Mouse (Mus musculus) splenic B cell, adult 2 months (primary cell): Measurements from ENCODE around the gene Wwox.

Source experiments
- DNase-seq: peaks from one replicate; pipeline ENCODE4 v3.0.0-alpha.2; 2011; ENCODE audit warnings: low read depth, low spot score
- H3K27me3 ChIP-seq: 2 replicates; pipeline ENCODE4 v1.6.1; 2012; ENCODE audit warnings: mild to moderate bottlenecking, low read length, moderate library complexity, mixed read lengths; ENCODE audit not compliant: control insufficient read depth, poor library complexity, insufficient read depth, severe bottlenecking
- H3K36me3 ChIP-seq: 2 replicates; pipeline ENCODE4 v1.6.1; 2012; ENCODE audit warnings: mild to moderate bottlenecking, low read length, moderate library complexity, mixed read lengths; ENCODE audit not compliant: control insufficient read depth, poor library complexity, insufficient read depth, severe bottlenecking

The Wwox gene

DNA sequence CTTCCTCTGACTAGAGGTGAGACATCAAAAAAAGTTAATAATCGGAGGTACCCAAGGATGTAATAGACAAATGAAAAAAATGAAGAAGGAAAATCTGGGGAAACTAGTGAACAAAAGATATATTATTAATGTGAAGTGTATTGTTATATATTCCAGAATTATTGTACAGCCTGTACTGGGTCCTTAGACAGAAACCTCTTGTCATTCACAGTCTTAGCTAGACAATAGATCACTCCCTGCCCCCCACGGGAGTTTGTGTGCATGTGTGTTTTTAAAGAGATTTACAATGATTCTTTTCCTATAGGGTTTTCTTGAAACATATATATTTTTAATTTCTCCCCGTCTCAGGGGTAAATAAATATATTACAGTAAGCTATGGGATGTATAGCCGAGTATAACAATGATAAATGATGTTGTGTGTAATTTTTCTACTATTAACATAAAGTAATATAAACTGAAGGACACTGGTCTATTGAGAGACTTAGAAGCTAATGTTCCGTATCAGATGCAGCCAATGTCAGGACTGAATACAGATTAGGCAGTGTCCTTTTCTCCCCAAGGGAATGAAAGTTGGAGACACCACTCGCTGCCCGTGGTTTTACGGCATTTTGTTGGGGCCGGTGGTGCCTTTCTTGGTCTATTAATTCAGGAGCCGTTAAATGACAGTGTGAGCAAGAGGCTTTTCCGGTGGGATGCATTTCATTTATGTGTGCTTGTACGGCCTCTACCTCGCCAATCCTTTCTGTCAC, 551.6 kb downstream of the Wwox start:
- DNase-seq: no peak
- no peaks in the 10 kb centered on the region for H3K36me3 ChIP-seq
- H3K27me3 ChIP-seq: no peaks in the 10 kb centered on the region

DNA sequence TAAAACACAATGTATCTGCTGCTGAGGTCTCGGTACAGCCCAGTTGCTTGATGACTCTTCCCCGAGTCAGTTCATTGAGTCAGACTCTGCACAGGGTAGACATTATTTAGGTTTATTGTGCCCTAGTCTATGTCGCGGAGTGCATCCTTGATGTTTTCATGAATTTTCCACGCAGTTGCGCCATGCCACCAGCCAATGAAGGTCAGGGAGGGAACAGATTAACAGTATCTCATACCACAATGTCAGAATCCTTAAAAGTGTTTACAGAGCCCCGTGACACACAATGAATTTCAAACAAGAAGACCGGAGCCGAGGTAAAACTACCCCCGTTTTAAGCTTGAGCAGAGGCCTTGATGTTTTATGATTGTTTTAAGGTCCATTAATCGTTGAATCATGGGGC, 561.3 kb downstream of the Wwox start:
- H3K27me3 ChIP-seq: no peaks in the 10 kb centered on the region
- DNase-seq: no peak
- no peaks in the 10 kb centered on the region for H3K36me3 ChIP-seq

DNA sequence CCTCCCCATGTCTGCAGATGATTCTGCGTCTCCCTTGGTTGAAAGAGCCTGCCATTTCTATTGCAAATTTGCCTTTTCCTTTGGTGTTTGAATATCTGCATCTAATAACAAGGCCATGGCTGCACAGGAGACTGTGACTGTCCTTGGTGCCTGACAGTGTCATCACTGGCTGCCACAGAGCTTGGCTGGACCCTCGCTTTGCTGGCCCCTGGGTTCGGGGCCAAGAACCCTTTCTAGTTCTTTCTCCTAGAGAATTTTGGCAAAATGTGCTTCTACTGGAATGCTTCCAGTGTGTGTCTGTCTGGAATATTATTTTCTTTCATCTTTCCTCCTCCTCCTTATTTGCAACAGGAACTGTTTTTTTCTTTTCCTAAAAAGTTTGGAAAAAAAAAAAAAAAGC, 565.6 kb downstream of the Wwox start:
- no peaks in the 10 kb centered on the region for H3K36me3 ChIP-seq
- no peak for DNase-seq

DNA sequence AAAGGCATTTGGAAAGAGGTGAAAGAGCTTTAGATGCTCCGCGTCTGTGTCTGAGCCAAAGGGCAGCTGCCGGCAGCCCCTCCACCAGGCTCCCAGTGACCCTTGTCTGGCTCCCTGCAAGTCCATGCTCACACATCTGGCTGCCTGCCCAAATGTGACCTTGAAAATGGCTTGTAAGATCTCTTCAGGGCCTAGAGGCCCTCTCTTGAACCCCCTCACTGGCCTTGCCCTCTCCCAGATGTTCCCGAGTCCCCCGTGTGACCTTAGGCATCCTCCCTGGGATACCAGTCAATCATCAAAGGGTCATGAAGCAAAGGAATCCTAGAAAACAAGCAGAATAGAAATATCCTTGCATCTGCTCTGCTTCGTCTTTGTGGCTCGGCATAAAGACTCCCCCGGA, 567.1 kb downstream of the Wwox start:
- no peaks in the 10 kb centered on the region for H3K27me3 ChIP-seq
- DNase-seq: no peak

More for the DNA sequence above, 565.6 kb downstream of the Wwox start:
- H3K27me3 ChIP-seq: no peaks in the 10 kb centered on the region

DNA sequence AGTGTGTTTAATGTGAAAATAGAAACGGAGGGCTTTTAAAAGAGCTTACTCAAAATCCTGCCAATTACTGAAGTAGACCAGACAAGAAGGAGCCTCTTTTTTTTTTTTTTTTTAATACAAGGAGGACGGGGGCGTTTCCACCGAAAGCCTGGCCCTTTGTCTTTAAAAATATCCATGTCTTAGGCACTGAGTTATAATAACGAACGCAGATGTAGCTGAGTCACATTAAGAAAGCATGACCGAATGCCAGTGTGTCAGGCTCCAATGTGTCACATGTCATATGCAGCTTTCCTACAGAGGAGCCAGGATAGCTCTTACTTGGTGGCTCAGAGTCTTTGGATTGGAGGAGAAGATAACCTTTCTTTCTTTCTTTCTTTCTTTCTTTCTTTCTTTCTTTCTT, 567.8 kb downstream of the Wwox start:
- Histone ChIP-seq H3K36me3 (no peaks in the 10 kb centered on the region), H3K27me3 (no peaks in the 10 kb centered on the region)
- DNase-seq: no peak

More for the DNA sequence above, 567.1 kb downstream of the Wwox start:
- no peaks in the 10 kb centered on the region for H3K36me3 ChIP-seq

DNA sequence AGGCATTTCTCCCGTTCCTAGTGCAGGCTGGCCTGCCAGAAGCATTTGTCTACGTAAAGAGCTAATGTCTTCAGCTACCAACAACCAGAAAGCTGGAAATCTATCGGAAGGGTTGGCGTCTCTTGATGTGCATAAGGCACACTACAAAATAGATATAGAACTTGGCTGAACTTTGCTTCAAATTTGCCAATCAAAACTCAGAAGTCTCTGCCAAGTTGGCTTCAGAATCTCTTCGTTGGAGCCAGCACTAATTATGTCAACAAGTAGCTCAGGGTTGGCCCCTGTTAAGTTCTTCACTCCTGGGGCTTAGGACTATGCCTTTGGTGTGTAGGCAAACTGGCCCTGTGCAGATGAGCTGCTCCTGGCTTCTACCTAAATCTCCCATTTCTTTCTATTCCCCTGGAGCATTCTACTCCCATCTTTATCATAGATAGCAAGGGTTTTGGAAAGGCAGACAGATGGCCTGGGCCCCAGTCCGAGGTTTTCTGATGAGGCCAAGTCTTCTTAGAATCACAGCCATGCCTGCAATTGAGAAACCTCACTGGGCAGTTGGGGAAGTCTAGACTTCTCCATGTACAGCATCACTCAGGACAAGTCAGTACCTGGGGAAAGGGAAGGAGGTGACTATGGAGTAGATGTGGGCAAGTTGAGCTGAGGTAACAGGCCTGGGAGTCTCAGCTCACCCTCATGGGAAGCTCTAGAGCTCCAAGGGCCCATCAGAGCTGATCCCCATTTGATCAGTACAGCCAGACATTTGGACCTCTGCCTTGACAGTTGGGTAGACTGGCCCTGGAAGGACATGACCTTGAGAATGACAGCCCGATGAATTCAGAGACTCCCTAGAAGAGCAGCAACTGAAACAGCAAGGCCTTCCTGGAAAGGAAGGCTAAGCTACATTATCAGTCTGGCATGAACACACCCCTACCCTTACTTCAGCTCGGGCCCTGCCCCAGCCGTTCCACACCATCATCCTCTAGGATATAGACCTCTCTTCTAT, 569.5 kb downstream of the Wwox start:
- no peaks in the 10 kb centered on the region for H3K27me3 ChIP-seq
- H3K36me3 ChIP-seq: no peaks in the 10 kb centered on the region
- no peak for DNase-seq

DNA sequence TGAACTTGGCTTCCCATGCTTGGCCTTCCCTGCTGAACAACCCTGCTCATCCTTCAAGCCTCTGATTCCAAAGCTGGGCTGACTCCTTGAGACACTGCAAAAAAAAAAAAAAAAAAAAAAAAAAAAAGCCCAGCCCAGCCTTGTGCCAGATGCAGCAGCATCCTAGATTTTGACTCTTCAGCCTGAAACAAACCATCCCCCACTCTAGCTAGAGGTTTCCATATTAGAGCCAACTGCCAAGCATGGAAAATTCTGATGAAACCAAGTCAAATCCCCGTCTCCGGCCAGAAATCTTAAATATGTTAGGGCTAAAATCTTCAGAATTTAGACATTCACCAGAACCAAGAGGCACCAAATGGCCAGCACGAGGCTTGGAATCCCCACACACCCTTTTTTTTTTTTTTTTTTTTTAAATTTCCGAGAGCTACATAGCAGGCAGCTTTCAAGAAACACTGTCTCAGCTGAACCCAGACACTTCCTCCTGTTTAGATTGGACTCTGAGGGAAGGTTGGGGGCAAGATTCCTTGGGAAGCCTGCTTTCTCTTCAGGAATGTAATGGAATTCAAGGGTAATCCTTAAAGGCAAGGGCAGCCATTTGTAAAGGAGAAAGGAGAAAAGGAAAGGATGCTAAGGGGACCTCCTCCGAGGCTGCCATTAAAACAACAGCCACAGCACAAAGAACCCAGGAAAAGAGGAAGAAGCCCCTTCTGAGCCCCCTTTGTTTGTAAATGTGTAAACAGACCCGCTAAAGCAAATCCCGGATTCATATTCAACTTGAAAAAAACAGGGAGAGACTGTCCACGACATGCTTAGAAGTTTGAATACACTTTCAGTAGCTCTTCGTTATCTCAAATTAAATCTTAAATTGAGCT, 570.7 kb downstream of the Wwox start:
- DNase-seq: no peak
- Histone ChIP-seq H3K36me3 (no peaks in the 10 kb centered on the region), H3K27me3 (no peaks in the 10 kb centered on the region)

DNA sequence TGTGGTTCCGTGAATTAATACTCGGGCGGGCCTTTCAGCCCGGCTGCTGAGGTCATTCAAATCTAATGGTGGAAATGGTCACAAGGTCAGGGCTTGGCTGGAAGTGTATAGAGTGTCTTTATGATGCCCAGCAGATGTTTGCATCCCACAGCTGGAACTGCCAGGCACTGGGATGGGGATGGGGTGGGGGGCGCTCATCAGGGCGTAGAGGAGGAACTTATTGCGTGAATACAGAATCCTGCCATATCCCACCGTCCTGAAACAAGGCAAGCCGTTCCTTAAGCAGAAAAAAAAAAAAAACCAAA, 571.3 kb downstream of the Wwox start:
- DNase-seq: no peak
- H3K36me3 ChIP-seq: no peaks in the 10 kb centered on the region
- H3K27me3 ChIP-seq: no peaks in the 10 kb centered on the region

DNA sequence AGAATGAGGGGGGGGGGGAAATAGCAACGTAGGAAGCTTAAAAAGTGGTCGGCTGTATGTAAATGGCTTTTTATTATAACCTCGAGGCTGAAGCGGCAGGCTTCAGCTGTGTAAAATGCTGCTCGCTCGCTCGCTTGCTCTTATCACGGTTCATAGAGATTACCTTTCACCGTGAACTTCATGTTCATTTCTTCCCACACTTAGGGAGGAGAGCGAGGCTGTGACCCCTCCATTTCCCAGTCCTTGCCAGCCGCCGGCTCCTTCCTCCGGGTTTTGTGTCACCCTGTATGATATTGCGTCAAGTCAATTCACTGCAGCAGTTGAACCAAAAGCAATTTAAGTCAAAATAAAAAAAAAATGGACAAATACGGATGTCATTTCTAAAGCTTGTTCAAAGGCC, 580.2 kb downstream of the Wwox start:
- no peak for DNase-seq
- Histone ChIP-seq H3K27me3 (no peaks in the 10 kb centered on the region), H3K36me3 (no peaks in the 10 kb centered on the region)

DNA sequence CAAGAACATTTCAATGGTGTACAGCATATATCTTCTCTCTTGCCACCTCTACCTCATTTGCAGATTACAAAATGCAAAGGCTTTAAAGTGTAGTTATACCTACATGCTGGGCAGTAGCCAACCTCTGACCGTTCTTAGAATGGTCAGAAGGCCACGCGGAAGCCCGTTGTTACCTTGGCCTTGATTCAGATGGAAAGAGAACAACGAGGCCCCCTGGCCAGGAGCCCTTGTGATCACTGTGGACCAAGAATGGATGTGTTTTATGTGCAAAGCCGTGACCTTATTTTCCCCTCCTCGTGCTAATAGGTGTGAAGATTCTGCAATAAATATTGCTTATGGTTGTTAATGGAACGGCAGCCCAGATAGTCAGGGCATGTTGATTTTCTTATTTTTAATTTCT, 582.3 kb downstream of the Wwox start:
- H3K27me3 ChIP-seq: no peaks in the 10 kb centered on the region
- no peak for DNase-seq
- H3K36me3 ChIP-seq: no peaks in the 10 kb centered on the region

DNA sequence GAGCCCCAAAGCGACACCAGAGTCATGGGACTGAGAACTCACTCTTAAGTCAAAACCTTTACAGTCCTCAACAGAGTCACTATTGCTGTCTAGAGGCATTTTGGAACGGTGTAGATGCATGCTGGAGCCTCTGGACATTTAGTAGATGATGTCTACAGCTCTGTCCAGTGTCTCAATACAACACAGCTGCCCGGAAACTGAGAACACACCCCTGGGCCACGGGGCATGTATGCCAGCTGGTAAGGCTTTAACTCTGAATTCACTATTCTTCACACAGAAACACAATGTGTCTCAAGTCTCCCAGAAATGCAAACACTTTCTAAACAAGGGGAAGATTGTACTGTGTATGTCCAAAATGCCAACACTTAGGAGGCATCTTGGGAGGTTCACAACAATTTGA, 584.6 kb downstream of the Wwox start:
- H3K27me3 ChIP-seq: no peaks in the 10 kb centered on the region
- no peaks in the 10 kb centered on the region for H3K36me3 ChIP-seq
- no peak for DNase-seq

DNA sequence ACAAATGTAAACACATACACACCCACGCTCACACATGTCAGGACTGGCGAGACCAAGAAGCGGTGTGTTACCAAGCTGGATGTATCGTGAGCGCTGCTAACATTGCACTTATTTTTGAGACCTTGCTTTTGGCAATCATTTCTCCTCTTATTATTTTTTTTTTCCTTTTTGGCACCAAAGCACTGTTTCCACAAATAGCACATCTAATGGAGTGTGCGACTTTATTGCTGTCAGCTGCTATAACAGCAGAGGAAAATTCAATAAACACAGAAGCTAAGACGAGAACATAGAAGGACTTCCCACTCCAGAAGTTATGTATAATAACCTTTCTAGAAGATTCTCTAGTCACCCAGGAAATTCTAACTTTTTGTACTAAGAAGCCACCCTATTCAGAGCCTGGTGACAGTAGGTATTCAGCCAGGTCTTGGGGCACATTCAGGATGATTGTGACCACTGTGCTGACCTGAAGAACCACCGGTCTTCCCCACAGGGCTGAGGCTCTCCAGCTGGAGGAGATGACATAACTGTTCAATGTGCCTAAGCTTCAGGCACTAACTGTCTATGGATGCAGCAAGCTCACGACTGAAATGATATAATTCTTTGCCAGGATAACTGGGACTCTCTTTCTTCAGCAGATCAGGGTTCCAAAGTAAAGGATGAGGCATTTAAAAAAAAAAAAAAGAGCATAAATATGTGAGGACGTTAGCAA, 586.1 kb downstream of the Wwox start:
- Histone ChIP-seq H3K36me3 (no peaks in the 10 kb centered on the region), H3K27me3 (no peaks in the 10 kb centered on the region)
- DNase-seq: no peak

DNA sequence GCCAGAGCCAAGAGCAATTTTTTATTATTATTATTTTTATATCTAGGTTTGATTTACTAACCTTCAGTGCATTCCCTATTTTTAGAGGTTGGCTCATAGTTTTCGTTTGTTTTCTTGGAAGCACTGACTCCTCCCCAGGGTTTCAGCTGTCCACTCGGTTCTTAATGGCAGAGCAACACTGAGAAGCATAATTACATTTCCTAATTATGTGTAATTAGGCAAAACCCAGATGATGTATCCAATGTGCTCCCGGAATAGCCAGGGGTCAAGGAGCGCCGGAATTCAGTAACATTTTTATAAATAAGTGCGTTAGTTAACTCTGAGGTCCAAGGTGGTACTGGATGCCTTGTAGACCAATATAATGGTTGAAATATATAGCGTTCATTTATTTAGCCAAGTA, 586.7 kb downstream of the Wwox start:
- Histone ChIP-seq H3K27me3 (no peaks in the 10 kb centered on the region), H3K36me3 (no peaks in the 10 kb centered on the region)
- no peak for DNase-seq

DNA sequence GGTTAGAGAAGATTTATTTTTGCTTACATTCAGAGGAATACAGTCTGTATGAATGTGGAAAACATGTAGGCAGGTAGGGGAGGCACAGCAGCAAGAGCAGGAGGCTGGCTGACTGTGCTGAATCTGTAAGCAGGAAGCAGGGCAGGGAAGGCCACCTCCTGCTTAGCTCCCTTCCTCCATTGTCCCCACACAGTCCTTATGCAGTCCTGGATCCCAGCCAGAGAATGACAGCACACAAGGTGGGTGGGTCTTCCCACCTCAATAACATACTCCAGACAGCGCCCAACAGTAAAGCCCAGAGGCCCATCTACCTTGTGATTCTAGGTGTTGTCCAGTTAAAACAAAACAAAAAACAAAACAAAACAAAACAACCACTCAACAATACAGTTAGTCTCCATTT, 593.7 kb downstream of the Wwox start:
- H3K27me3 ChIP-seq: no peaks in the 10 kb centered on the region
- no peak for DNase-seq
- H3K36me3 ChIP-seq: no peaks in the 10 kb centered on the region
